In the genomic region with DNA sequence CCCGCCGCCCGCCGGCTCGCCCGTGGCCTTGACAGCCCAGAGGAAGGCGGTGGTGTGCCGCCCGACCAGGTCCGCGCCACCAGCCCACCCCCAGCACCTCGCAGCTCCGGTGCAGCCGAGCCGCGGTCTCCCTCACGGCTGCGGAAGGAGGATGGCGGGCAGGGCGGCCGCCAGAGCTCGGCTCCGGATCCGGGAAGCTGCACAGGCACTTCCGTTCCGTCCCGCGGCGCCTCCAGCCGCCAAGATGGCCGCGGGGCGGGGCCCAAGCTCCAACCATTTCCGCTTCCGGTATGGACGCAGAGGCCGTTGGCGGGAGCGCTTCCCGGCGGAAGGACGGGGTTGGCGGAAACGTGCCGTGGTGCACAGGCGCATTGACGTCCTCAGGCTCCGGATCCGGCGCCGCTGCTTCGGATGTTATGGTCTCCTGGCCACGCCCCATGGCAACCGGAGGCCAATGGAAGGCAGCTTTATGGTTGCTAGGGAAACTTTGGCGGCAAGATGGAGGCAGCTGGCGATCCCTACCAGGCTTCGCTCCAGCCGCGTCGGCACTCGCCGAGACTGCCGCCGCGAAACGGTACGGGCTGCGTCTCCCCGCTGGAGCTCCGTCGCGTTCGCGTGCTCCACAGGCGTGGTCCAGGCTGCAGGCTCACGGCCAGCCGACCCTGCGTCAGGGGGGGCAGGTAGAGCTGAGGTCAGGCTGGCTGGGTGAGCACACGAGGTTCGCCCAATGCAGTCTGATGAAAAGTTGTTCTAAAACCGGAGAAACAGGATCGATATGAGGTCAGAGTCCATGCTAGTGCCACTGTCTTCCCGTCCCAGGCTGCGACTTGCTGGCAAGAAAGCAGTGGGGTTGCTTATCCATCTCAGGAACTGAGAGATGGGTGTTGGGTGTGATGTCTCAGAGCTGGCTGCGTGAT, we compare ENCODE assay signal across 8 mouse cellular contexts. TPM values are rescaled to one million over a fixed set of nuclear protein-coding genes. Genes with fewer than 3 reads are reported as not detected.
DNase-seq lines count a peak whose midpoint lies in the region; ATAC-seq lines count a peak whose summit lies in the region.

Gene Rer1, minus strand, starts transcription at position 275 of the 917 bp plus-strand sequence.
Gene Morn1, plus strand, starts transcription at position 470 of the 917 bp plus-strand sequence.

- H3K36me3 ChIP-seq in intestine, embryonic 14.5 days (ENCODE audit: control insufficient read depth, insufficient read depth, low read length): peaks cover 26% of the 10 kb centered on the region

- peak within 1 kb of the TSS; percentile 83 for H3K27ac ChIP-seq in intestine, embryonic 14.5 days (ENCODE audit: low read depth)

- H3K9me3 ChIP-seq in intestine, embryonic 14.5 days (ENCODE audit: control insufficient read depth, low read length): no peaks in the 10 kb centered on the region

- peaks cover 21% of the 10 kb centered on the region for H3K4me1 ChIP-seq in intestine, embryonic 14.5 days (replicated peaks; ENCODE audit: control insufficient read depth, insufficient read depth, low read length)

- H3K4me2 ChIP-seq in intestine, embryonic 14.5 days (ENCODE audit: low read length): peak within 1 kb of the TSS; percentile 95

- peak within 1 kb of the TSS; percentile 99 for H3K4me3 ChIP-seq in intestine, embryonic 14.5 days (ENCODE audit: low read depth, low read length)

- intact Hi-C loops in left cerebral cortex, postnatal 14 days (cut with DNase I): no loop called here

- ATAC-seq in intestine, embryonic 14.5 days (replicated peaks; ENCODE audit: low FRiP score, low TSS enrichment, low read depth): peak; percentile 95

- H3K9ac ChIP-seq in intestine, embryonic 14.5 days (ENCODE audit: low read length): peak within 1 kb of the TSS; percentile 71

- DNase-seq in adrenal gland, adult 18-20 months (ENCODE audit: low spot score in 2 of 2): peak; percentile 98
- DNase-seq in embryo, embryonic 11 days: peak; percentile 100
- peak; percentile 100 for DNase-seq in gastrocnemius, postnatal 25 days
- DNase-seq in intestine, embryonic 14.5 days (ENCODE audit: low spot score): peak; percentile 100
- DNase-seq in left cerebral cortex, postnatal 14 days (ENCODE audit: low spot score in 2 of 2): peak; percentile 100
- DNase-seq in mesoderm, embryonic 11.5 days (ENCODE audit: low read depth, low spot score): peak; percentile 100
- DNase-seq in right cerebral cortex, postnatal 36 days (ENCODE audit: low spot score in 2 of 2): peak; percentile 100
- DNase-seq in yolk sac, embryonic 10.5 days (ENCODE audit: low spot score): peak; percentile 99

- WGBS in intestine, embryonic 14.5 days: under 1% methylated on average over 85 of the region's 85 CpGs

- H3K27me3 ChIP-seq in intestine, embryonic 14.5 days (replicated peaks; ENCODE audit: control insufficient read depth, insufficient read depth, low read length): no peaks in the 10 kb centered on the region

RNA-seq across cellular contexts. Expression of gene Rer1, which starts in this region (rescaled TPM):
- total RNA-seq in adrenal gland, adult 18-20 months (2021): 100 to 1,000 TPM in 1 of 2 experiments, 10 to 100 TPM in 1; 95.4 to 109 TPM
- 10 to 100 TPM; 44.8 to 51.3 TPM for total RNA-seq in gastrocnemius, postnatal 25 days (2021)
- polyA plus RNA-seq in intestine, embryonic 14.5 days (2014; fragmentation: Nextera tagmentation; extraction: Ambion mirVana): 188 and 191 TPM in 2 replicates
- total RNA-seq in left cerebral cortex, postnatal 14 days (2021): 10 to 100 TPM; 65.5 to 67.8 TPM

RNA-seq across cellular contexts. Expression of gene Morn1, which starts in this region (rescaled TPM):
- total RNA-seq in adrenal gland, adult 18-20 months (2021): 1 to 10 TPM; 6.6 to 9.8 TPM
- total RNA-seq in gastrocnemius, postnatal 25 days (2021): 1 to 10 TPM; 2.2 to 2.4 TPM
- 3.8 and 5.5 TPM in 2 replicates for polyA plus RNA-seq in intestine, embryonic 14.5 days (2014; fragmentation: Nextera tagmentation; extraction: Ambion mirVana)
- total RNA-seq in left cerebral cortex, postnatal 14 days (2021): 10 to 100 TPM; 12.1 to 12.9 TPM

Comparison
In these comparisons a context has a peak if more than half of its experiments do, and no peak if none do; other contexts are left out.
1. Peak in every context shown above with its lines: DNase-seq, ATAC-seq, H3K4me3 ChIP-seq and H3K27ac ChIP-seq.